Mouse (Mus musculus) cerebellum, adult 2 months (tissue): ENCODE measurements at regions not wholly inside any gene's neighbourhood (a gene's known extent, or its start where the extent isn't known, plus 50 kb on each side); places are given as distances from the start of the nearest gene placed in this dataset.
A peak's percentile ranks its signal among the peaks of the same experiment; 100 is the strongest.
"Not testable (repeated sequence)": the region's sequence is repeated elsewhere in the genome, so short reads cannot be mapped to it uniquely, and the experiment has no call there.

Experiments used
- DNase-seq, 2 experiments: peaks; one replicate each; pipeline ENCODE4 v3.0.0; 2021
- H3K27ac ChIP-seq: fragments of 200-500 bp; 2 replicates; pipeline ENCODE4 v1.5.1; 2012; ENCODE audit warnings: low read length, control low read depth, inconsistent platforms; ENCODE audit not compliant: insufficient read depth
- H3K27me3 ChIP-seq: fragments of 200-500 bp; 2 replicates; pipeline ENCODE4 v1.6.1; 2012; ENCODE audit warnings: inconsistent platforms, mild to moderate bottlenecking, low read length, moderate library complexity; ENCODE audit not compliant: control insufficient read depth, insufficient read depth
- H3K4me1 ChIP-seq: fragments of 200-500 bp; 2 replicates; pipeline ENCODE4 v1.6.1; 2011; ENCODE audit warnings: low read length; ENCODE audit not compliant: control insufficient read depth, insufficient read depth
- H3K4me3 ChIP-seq: fragments of 200-500 bp; replicated peaks from 2 replicates; pipeline ENCODE3; 2011; ENCODE audit warnings: mild to moderate bottlenecking, low read depth, low read length, control low read depth; ENCODE audit not compliant: insufficient read depth
- CTCF ChIP-seq: fragments of 200-500 bp; IDR thresholded peaks from 2 replicates; pipeline ENCODE4 v1.5.1; 2011; ENCODE audit warnings: low read depth, mild to moderate bottlenecking, control low read depth, low read length, moderate library complexity, borderline replicate concordance; ENCODE audit not compliant: insufficient read depth
- POLR2A ChIP-seq: fragments of 200-500 bp; IDR thresholded peaks from 2 replicates; pipeline ENCODE4 v1.6.1; 2011; ENCODE audit warnings: low read length, control low read depth, borderline replicate concordance; ENCODE audit not compliant: insufficient read depth
- WGBS: fragments of 180-500 bp; shearing (Covaris S2); methylation state at CpG from one replicate; pipeline ENCODE4 v1.1.7; 2018; 5-methylcytosine and 5-hydroxymethylcytosine counted together

DNA sequence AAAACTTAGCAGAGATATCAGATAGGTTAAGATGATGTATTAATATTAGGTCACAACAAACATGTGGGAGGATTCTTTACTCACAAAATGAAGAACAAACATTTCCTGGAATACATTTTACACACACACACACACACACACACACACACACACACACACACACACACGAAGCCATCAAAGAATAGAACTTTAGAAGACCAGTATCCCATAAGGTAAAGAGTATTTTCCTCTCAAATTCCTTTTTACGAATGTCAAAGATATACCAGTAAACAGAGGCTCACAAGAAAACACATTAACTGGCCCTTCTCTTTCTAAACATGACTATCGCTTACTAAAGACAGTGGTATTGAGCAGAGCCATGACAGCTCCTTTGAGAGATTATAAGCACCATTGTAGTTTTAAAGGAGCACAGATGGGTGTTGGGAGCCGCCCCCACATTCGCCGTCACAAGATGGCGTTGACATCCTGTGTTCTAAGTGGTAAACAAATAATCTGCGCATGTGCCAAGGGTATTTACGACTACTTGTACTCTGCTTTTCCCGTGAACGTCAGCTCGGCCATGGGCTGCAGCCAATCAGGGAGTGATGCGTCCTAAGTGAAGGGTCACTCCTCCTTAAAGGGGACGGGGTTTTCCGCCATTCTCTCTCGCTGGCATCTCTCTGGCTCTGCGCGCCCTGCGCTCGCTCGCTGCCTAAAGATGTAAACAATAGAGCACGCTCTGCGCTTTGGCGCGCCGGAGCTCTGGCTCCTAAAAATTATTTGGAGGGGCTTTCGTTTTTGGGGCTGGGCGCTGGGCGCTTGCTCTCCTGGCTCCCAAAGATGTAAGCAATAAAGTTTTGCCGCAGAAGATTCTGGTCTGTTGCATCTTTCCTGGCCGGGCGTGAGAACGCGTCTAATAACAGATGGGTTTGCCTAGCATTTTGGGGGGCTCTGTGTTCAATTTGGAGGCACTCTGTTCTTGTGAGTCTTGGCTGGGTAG is 160.0 kb downstream of the Csl start:
- DNase-seq: peak; percentile 23 to 49
- 46% methylated on average over 27 of the region's 34 CpGs for WGBS
- H3K4me3 ChIP-seq: peak overlapping the region; percentile 67
- H3K27me3 ChIP-seq, H3K4me1 ChIP-seq: not testable (repeated sequence)
- H3K27ac ChIP-seq: peak overlapping the region; percentile 9; the same call in 1 of the 2 replicates
- 0 out of 2 replicates have a peak, but pooled peaks have one; percentile 20 for TF ChIP-seq POLR2A

DNA sequence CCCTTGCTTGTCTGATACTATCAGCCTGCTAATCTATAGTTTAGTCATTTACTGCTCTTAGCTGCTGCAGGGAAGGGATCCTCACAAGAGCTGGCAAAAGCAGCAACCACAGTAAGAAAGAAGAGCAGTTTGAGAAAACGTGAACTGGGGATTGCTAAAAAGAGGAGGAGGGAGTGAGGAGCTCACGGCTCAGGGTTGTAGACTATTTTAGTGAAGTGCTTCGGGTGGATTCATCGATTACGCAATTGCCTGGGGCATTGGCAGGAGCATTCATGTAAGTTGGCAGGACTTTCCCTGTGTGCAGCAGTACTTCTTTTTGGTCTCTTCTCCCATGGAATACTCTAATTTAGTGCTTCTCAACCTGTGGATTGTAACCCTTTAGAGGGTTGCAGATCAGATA is 157.1 kb downstream of the Csl start:
- DNase-seq: no peak
- Histone ChIP-seq H3K27me3 (no peaks in the 10 kb centered on the region), H3K4me1 (no peaks in the 10 kb centered on the region), H3K27ac (no peak overlapping the region), H3K4me3 (no peak overlapping the region)
- 54% methylated on average over 5 of the region's 5 CpGs for WGBS
- TF ChIP-seq POLR2A (no peak), CTCF (no peak)

- Histone ChIP-seq H3K4me3 (no peak overlapping the region), H3K4me1 (no peaks in the 10 kb centered on the region), H3K27me3 (no peaks in the 10 kb centered on the region), H3K27ac (no peak overlapping the region)
- WGBS: 94% methylated on average over 1 of the region's 1 CpGs
- no peak for TF ChIP-seq CTCF
- TF ChIP-seq POLR2A: no peak
- no peak for DNase-seq
Measured at GRCm38 (mm10) chr10:99604172-99604571, 155.3 kb downstream of the Csl start.

- 60% methylated on average over 10 of the region's 10 CpGs for WGBS
- no peak for TF ChIP-seq CTCF
- no peak for TF ChIP-seq POLR2A
Measured at GRCm38 (mm10) chr10:99608477-99608876, 151.0 kb downstream of the Csl start.

DNA sequence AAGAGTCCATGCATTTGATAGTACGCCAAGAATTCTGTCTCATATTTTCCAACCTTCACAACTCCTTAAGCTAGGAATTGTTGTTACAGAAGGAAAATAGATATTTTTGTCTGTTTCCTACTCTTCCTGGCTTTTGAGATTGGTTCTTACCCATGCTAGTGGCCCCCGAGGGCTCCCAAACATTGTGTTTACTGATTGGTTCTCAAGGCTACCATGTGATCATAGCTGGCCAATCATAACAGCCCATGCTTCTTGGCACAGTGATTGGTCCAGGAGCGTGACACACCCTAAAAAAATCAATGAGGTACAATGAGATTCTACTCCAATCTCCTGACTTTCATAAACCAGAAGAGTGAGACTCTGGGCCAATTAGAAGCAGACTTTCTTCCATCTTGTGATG is 150.0 kb downstream of the Csl start:
- 89% methylated on average over 3 of the region's 3 CpGs for WGBS
- H3K27me3 ChIP-seq: no peaks in the 10 kb centered on the region
- TF ChIP-seq CTCF (no peak), POLR2A (no peak)
- DNase-seq: no peak
- no peak overlapping the region for H3K27ac ChIP-seq
- no peaks in the 10 kb centered on the region for H3K4me1 ChIP-seq
- H3K4me3 ChIP-seq: no peak overlapping the region

More at GRCm38 (mm10) chr10:99608477-99608876, 151.0 kb downstream of the Csl start:
- DNase-seq: no peak
- no peaks in the 10 kb centered on the region for H3K4me1 ChIP-seq
- no peaks in the 10 kb centered on the region for H3K27me3 ChIP-seq
- no peak overlapping the region for H3K27ac ChIP-seq
- no peak overlapping the region for H3K4me3 ChIP-seq

- H3K4me3 ChIP-seq: no peak overlapping the region
- H3K27me3 ChIP-seq: no peaks in the 10 kb centered on the region
- 89% methylated on average over 4 of the region's 4 CpGs for WGBS
- H3K27ac ChIP-seq: no peak overlapping the region
- no peaks in the 10 kb centered on the region for H3K4me1 ChIP-seq
- TF ChIP-seq CTCF (no peak), POLR2A (no peak)
- DNase-seq: no peak
Measured at GRCm38 (mm10) chr10:99610890-99611289, 148.6 kb downstream of the Csl start.

DNA sequence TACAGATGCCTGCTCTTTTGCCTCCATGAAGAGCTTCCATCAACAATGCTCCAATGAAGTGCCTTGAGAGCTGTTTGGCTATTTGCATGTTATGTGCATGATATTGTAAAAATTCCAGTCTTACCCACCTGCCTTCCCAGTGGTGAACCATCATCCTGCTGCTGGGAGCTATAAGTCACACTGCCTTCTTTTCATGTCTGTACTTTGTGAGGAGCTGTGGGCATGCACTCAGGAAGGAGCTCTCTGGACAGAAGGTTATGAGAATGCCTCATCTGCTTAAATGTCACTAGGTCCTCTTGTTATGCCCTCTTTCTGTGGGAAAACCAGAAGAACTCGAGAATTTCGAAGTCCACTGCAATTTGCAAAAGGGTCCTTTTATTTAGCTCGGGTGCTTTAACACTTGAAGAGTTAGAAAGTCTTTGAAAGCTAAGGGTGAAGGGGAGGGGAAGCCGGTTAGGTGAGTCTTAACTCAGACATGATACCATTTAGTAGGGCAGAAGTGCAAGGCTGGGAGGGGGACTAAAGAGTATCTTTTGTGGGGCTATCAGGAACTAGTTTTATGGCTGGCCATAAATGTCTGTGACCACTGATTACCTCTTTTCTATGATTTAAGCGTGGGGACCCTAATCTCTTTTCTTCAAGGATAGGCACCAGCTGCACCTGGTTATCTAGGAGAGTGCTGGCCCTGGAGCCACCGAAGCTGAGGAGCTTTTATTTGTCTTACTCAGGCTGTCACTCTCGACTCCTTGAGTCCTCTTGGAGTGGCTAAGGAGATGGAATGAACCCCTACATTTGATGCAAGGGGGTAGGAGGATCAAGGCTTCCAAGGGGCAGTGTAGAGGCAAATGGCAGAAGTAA is 144.8 kb downstream of the Csl start:
- 72% methylated on average over 7 of the region's 7 CpGs for WGBS
- no peak for DNase-seq
- Histone ChIP-seq H3K27ac (no peak overlapping the region), H3K27me3 (no peaks in the 10 kb centered on the region), H3K4me3 (no peak overlapping the region), H3K4me1 (no peaks in the 10 kb centered on the region)
- no peak for TF ChIP-seq CTCF
- TF ChIP-seq POLR2A: no peak
